Mouse (Mus musculus) lung, adult 2 months (tissue): ENCODE measurements at regions not wholly inside any gene's neighbourhood (a gene's known extent, or its start where the extent isn't known, plus 50 kb on each side); places are given as distances from the start of the nearest gene placed in this dataset.

Source experiments
- CTCF ChIP-seq: fragments of 200-500 bp; IDR thresholded peaks from 2 replicates; pipeline ENCODE4 v1.5.1; 2011; ENCODE audit warnings: mild to moderate bottlenecking, low read length, control low read depth; ENCODE audit not compliant: insufficient read depth
- POLR2A ChIP-seq: fragments of 200-500 bp; IDR thresholded peaks from 2 replicates; pipeline ENCODE4 v1.6.1; 2011; ENCODE audit warnings: low read depth, mild to moderate bottlenecking, control low read depth, low read length, borderline replicate concordance; ENCODE audit errors: extremely low read depth

DNA sequence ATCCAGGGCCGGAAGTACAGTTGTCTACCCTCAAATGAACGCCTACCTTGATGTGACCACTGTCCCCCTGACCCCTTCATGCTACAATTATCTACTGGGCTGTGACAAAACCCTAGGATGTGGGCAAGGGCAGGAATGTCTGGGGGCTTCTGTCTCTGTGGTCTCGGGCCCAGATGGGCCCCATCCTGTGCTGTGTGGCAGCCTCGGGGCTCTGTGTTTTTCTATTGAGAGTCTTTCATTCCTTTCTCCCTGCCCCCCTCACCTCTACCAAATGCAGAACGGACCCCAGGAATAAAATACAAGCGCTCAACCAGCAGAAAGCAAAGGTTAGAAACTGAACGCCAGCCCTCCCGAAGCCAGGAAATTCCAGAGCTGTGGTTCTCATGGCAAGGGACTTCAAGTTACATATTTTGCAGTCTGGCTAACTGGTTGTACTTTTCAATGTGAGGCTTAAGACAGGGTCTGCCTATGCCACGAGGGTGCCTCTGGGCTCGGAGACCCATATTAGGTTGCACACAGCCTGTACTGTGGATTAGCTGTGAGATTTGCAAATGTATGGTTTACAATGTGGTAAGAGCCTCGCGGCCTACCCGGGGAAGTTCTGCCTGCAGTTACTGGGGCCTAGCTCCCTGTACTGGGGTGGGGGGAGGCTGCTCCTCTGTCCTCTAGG, 97.7 kb upstream of the Six2 start:
- TF ChIP-seq CTCF = no peak
- TF ChIP-seq POLR2A = no peak
